Mouse (Mus musculus) brain, embryonic 14.5 days (tissue): ENCODE data around the gene Fem1b.

Source experiments
- CTCF ChIP-seq: fragments of 200-500 bp; IDR thresholded peaks from 2 replicates; pipeline ENCODE4 v1.5.1; 2012; ENCODE audit warnings: inconsistent platforms, mild to moderate bottlenecking, moderate library complexity, borderline replicate concordance; ENCODE audit not compliant: insufficient read depth, insufficient read length; ENCODE audit errors: extremely low read depth
- POLR2A ChIP-seq: fragments of 200-500 bp; IDR thresholded peaks from 2 replicates; pipeline ENCODE4 v1.6.1; 2012; ENCODE audit warnings: mild to moderate bottlenecking, inconsistent platforms, borderline replicate concordance; ENCODE audit not compliant: poor library complexity, insufficient read depth, insufficient read length, severe bottlenecking; ENCODE audit errors: extremely low read depth

- TF ChIP-seq CTCF (no peak), POLR2A (no peak)
These were observed 18.1 kb upstream of the Fem1b start for GRCm38 (mm10) chr9:62829877-62830276.
